Mouse (Mus musculus): ENCODE measurements around the gene Fggy. TPM values are rescaled to one million over a fixed set of nuclear protein-coding genes. Genes with fewer than 3 reads are reported as not detected.

Fggy gene
- total RNA-seq (2014; fragmentation: Nextera tagmentation) (9.1 and 15.5 TPM in 2 replicates), total RNA-seq (2017) (7.1 and 9.0 TPM in 2 replicates)

- ATAC-seq (replicated peaks; ENCODE audit: poor library complexity, severe bottlenecking): peak; percentile 100
These were observed at the start of gene Fggy for GRCm38 (mm10) chr4:95557333-95557956. Gene Fggy, plus strand, starts transcription at chr4:95557507.

- no peak for ATAC-seq (replicated peaks; ENCODE audit: poor library complexity, severe bottlenecking)
These were observed 49.4 kb upstream of the Fggy start for GRCm38 (mm10) chr4:95507946-95508311.

- no peak for ATAC-seq (replicated peaks; ENCODE audit: poor library complexity, severe bottlenecking)
These were observed 38.9 kb upstream of the Fggy start for GRCm38 (mm10) chr4:95518382-95518781.

- no peak for ATAC-seq (replicated peaks; ENCODE audit: poor library complexity, severe bottlenecking)
These were observed 37.2 kb upstream of the Fggy start for GRCm38 (mm10) chr4:95519975-95520642.

GRCm38 (mm10) chr4:95520643-95521032, 36.7 kb upstream of the Fggy start:
- no peak for ATAC-seq (replicated peaks; ENCODE audit: poor library complexity, severe bottlenecking)

- ATAC-seq (replicated peaks; ENCODE audit: poor library complexity, severe bottlenecking): no peak
These were observed 30.7 kb upstream of the Fggy start for GRCm38 (mm10) chr4:95526588-95526987.

- ATAC-seq (replicated peaks; ENCODE audit: poor library complexity, severe bottlenecking): no peak
These were observed 26.6 kb upstream of the Fggy start for GRCm38 (mm10) chr4:95530757-95531156.

GRCm38 (mm10) chr4:95533946-95534345, 23.4 kb upstream of the Fggy start:
- no peak for ATAC-seq (replicated peaks; ENCODE audit: poor library complexity, severe bottlenecking)

- no peak for ATAC-seq (replicated peaks; ENCODE audit: poor library complexity, severe bottlenecking)
These were observed 15.8 kb upstream of the Fggy start for GRCm38 (mm10) chr4:95541382-95542038.

GRCm38 (mm10) chr4:95542039-95542790, 15.1 kb upstream of the Fggy start:
- ATAC-seq (replicated peaks; ENCODE audit: poor library complexity, severe bottlenecking): no peak

- peak; percentile 55 for ATAC-seq (replicated peaks; ENCODE audit: poor library complexity, severe bottlenecking)
These were observed 13.8 kb upstream of the Fggy start for GRCm38 (mm10) chr4:95543529-95543928.

GRCm38 (mm10) chr4:95556663-95557332, 509 bp upstream of the Fggy start:
- ATAC-seq (replicated peaks; ENCODE audit: poor library complexity, severe bottlenecking): no peak; the same call in 1 of the 2 replicates

- ATAC-seq (replicated peaks; ENCODE audit: poor library complexity, severe bottlenecking): no peak
These were observed 1.1 kb downstream of the Fggy start for GRCm38 (mm10) chr4:95558271-95558888.

GRCm38 (mm10) chr4:95571621-95572020, 14.3 kb downstream of the Fggy start:
- ATAC-seq (replicated peaks; ENCODE audit: poor library complexity, severe bottlenecking): no peak

- ATAC-seq (replicated peaks; ENCODE audit: poor library complexity, severe bottlenecking): no peak
These were observed 16.4 kb downstream of the Fggy start for GRCm38 (mm10) chr4:95573704-95574103.

GRCm38 (mm10) chr4:95575411-95575911, 18.2 kb downstream of the Fggy start:
- no peak for ATAC-seq (replicated peaks; ENCODE audit: poor library complexity, severe bottlenecking)

GRCm38 (mm10) chr4:95579183-95579582, 21.9 kb downstream of the Fggy start:
- ATAC-seq (replicated peaks; ENCODE audit: poor library complexity, severe bottlenecking): no peak

GRCm38 (mm10) chr4:95584107-95584762, 26.9 kb downstream of the Fggy start:
- ATAC-seq (replicated peaks; ENCODE audit: poor library complexity, severe bottlenecking): no peak

Data from granulocyte monocyte progenitor cell, adult 5-6 weeks (primary cell).